Mouse (Mus musculus): Measurements from ENCODE around the gene Slc25a54. TPM values are rescaled to one million over a fixed set of nuclear protein-coding genes. Genes with fewer than 3 reads are reported as not detected.

Gene Slc25a54
- polyA plus RNA-seq, 2 experiments = not detected

DNA sequence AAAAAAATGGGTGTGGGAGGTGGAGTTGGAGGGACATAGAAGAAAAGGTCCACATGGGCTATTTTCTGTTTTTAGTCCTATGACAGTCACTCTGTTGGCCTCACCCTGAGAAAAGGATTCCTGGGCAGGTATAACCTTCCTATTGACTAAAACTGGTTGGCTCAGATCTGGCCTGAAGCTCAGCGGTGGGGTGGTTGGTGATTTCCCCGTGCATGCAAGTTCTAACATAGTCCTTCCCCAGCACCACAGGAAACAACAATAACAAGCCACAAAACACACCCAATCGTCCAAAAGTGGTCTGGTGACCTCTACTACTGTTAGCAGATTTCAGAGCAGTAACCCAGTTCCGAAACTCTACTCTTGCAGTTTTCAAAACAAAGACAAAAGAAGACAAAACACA, 52.7 kb downstream of the Slc25a54 start:
- no peaks in the 10 kb centered on the region for H3K36me3 ChIP-seq (replicated peaks; ENCODE audit: control insufficient read depth, insufficient read depth, low read depth)
- H3K27me3 ChIP-seq (ENCODE audit: control insufficient read depth, insufficient read depth, low read length) = no peaks in the 10 kb centered on the region
- DNase-seq (ENCODE audit: low read depth in 3 of 3, low spot score in 3 of 3) (no peak), ATAC-seq (ENCODE audit: insufficient read depth) (no peak)
- 51% methylated on average over 4 of the region's 4 CpGs for WGBS (ENCODE audit: insufficient replicate concordance)
- no peaks in the 10 kb centered on the region for H3K9me3 ChIP-seq (ENCODE audit: control insufficient read depth, low read length)
- H3K4me2 ChIP-seq (ENCODE audit: low read depth) = no peak overlapping the region
- H3K4me1 ChIP-seq (replicated peaks; ENCODE audit: control insufficient read depth in 2 of 2, insufficient read depth in 2 of 2, low read length in 1 of 2) = 0 out of 4 replicates have a peak, but pooled peaks cover 0 to 2% of the 10 kb centered on the region in 2 experiments
- TF ChIP-seq CTCF (IDR thresholded peaks at IDR 0.05; ENCODE audit: low read depth) (no peak), EP300 (IDR thresholded peaks at IDR 0.05; ENCODE audit: low read depth) (no peak)
- H3K9ac ChIP-seq (replicated peaks) = no peak overlapping the region
- no peak overlapping the region for H3K27ac ChIP-seq
- H3K4me3 ChIP-seq (ENCODE audit: insufficient read depth in 1 of 2, low read depth in 2 of 2, low read length in 2 of 2) = no peak overlapping the region

DNA sequence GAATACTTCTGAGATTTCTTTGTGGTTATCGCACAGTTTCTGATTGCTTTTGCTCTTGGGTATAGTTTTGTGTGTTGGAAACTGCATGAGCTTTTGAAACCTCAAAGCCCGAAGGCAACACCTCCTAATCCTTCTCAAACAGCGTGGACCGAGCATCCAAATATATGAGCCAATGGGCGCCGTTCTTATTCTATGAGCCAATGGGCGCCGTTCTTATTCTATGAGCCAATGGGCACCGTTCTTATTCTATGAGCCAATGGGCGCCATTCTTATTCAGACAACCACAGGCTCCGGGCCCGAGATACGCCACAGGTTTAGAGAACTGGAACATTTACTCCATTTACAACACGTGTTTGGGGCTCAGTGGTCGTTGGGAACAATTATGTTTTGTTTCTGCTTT, 53.8 kb downstream of the Slc25a54 start:
- no peak overlapping the region for H3K4me3 ChIP-seq (ENCODE audit: insufficient read depth in 1 of 2, low read depth in 2 of 2, low read length in 2 of 2)
- no peaks in the 10 kb centered on the region for H3K36me3 ChIP-seq (replicated peaks; ENCODE audit: control insufficient read depth, insufficient read depth, low read depth)
- no peak for ATAC-seq (ENCODE audit: insufficient read depth)
- 0 out of 4 replicates have a peak, but pooled peaks cover 0 to 2% of the 10 kb centered on the region in 2 experiments for H3K4me1 ChIP-seq (replicated peaks; ENCODE audit: control insufficient read depth in 2 of 2, insufficient read depth in 2 of 2, low read length in 1 of 2)
- no peak overlapping the region for H3K9ac ChIP-seq (replicated peaks)
- H3K27me3 ChIP-seq (ENCODE audit: control insufficient read depth, insufficient read depth, low read length) = no peaks in the 10 kb centered on the region
- 77% methylated on average over 15 of the region's 15 CpGs for WGBS (ENCODE audit: insufficient replicate concordance)
- no peak overlapping the region for H3K27ac ChIP-seq
- no peak overlapping the region for H3K4me2 ChIP-seq (ENCODE audit: low read depth)
- DNase-seq (ENCODE audit: low read depth in 3 of 3, low spot score in 3 of 3) = no peak
- TF ChIP-seq CTCF (IDR thresholded peaks at IDR 0.05; ENCODE audit: low read depth) (no peak), EP300 (IDR thresholded peaks at IDR 0.05; ENCODE audit: low read depth) (no peak)
- no peaks in the 10 kb centered on the region for H3K9me3 ChIP-seq (ENCODE audit: control insufficient read depth, low read length)

- no peak for TF ChIP-seq CTCF (IDR thresholded peaks at IDR 0.05; ENCODE audit: low read depth)
- no peak for TF ChIP-seq EP300 (IDR thresholded peaks at IDR 0.05; ENCODE audit: low read depth)
- no peaks in the 10 kb centered on the region for H3K4me1 ChIP-seq (replicated peaks; ENCODE audit: control insufficient read depth in 2 of 2, insufficient read depth in 2 of 2, low read length in 1 of 2)
- H3K27me3 ChIP-seq (ENCODE audit: control insufficient read depth, insufficient read depth, low read length) = no peaks in the 10 kb centered on the region
- H3K4me3 ChIP-seq (ENCODE audit: insufficient read depth in 1 of 2, low read depth in 2 of 2, low read length in 2 of 2) = no peak overlapping the region
- ATAC-seq (ENCODE audit: insufficient read depth) (no peak), DNase-seq (ENCODE audit: low read depth in 3 of 3, low spot score in 3 of 3) (no peak)
- H3K27ac ChIP-seq = no peak overlapping the region
- WGBS (ENCODE audit: insufficient replicate concordance) = 43% methylated on average over 1 of the region's 1 CpGs
- no peaks in the 10 kb centered on the region for H3K9me3 ChIP-seq (ENCODE audit: control insufficient read depth, low read length)
- no peak overlapping the region for H3K4me2 ChIP-seq (ENCODE audit: low read depth)
- H3K9ac ChIP-seq (replicated peaks) = no peak overlapping the region
- no peaks in the 10 kb centered on the region for H3K36me3 ChIP-seq (replicated peaks; ENCODE audit: control insufficient read depth, insufficient read depth, low read depth)
Observed at GRCm38 (mm10) chr3:109135352-109135751, 55.1 kb downstream of the Slc25a54 start.

GRCm38 (mm10) chr3:109152561-109152960, 72.3 kb downstream of the Slc25a54 start:
- TF ChIP-seq CTCF (IDR thresholded peaks at IDR 0.05; ENCODE audit: low read depth) = no peak
- TF ChIP-seq EP300 (IDR thresholded peaks at IDR 0.05; ENCODE audit: low read depth) = no peak
- no peak overlapping the region for H3K4me3 ChIP-seq (ENCODE audit: insufficient read depth in 1 of 2, low read depth in 2 of 2, low read length in 2 of 2)

DNA sequence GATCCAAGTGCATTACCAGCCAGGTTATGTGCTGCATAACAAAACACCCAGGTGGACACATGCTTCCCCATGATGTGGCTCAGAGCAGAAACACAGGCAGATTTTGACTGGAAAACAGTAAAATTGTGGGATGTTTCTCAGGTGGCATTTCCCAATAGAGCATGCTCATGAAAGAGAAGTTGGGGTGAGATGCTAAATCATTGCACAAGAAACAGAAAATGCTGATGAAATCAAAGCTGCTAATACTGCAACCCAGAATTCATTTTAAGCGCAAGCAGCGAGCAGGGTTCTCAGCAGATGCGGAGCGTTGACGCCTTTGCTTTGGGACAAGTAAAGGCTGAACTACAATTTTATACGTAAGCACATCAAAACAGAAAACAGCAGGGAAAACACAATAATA, 73.1 kb downstream of the Slc25a54 start:
- no peaks in the 10 kb centered on the region for H3K9me3 ChIP-seq (ENCODE audit: control insufficient read depth, low read length)
- TF ChIP-seq CTCF (IDR thresholded peaks at IDR 0.05; ENCODE audit: low read depth) (no peak), EP300 (IDR thresholded peaks at IDR 0.05; ENCODE audit: low read depth) (no peak)
- H3K4me3 ChIP-seq (ENCODE audit: insufficient read depth in 1 of 2, low read depth in 2 of 2, low read length in 2 of 2) = no peak overlapping the region
- no peak overlapping the region for H3K27ac ChIP-seq
- no peak overlapping the region for H3K4me2 ChIP-seq (ENCODE audit: low read depth)
- DNase-seq (ENCODE audit: low read depth in 3 of 3, low spot score in 3 of 3) = no peak
- H3K36me3 ChIP-seq (replicated peaks; ENCODE audit: control insufficient read depth, insufficient read depth, low read depth) = no peaks in the 10 kb centered on the region
- no peaks in the 10 kb centered on the region for H3K27me3 ChIP-seq (ENCODE audit: control insufficient read depth, insufficient read depth, low read length)
- H3K4me1 ChIP-seq (replicated peaks; ENCODE audit: control insufficient read depth in 2 of 2, insufficient read depth in 2 of 2, low read length in 1 of 2) = no peaks in the 10 kb centered on the region
- WGBS (ENCODE audit: insufficient replicate concordance) = 78% methylated on average over 6 of the region's 6 CpGs
- no peak for ATAC-seq (ENCODE audit: insufficient read depth)
- H3K9ac ChIP-seq (replicated peaks) = no peak overlapping the region

More at GRCm38 (mm10) chr3:109152561-109152960, 72.3 kb downstream of the Slc25a54 start:
- H3K36me3 ChIP-seq (replicated peaks; ENCODE audit: control insufficient read depth, insufficient read depth, low read depth) = no peaks in the 10 kb centered on the region
- no peak overlapping the region for H3K27ac ChIP-seq
- DNase-seq (ENCODE audit: low read depth in 3 of 3, low spot score in 3 of 3) (no peak), ATAC-seq (ENCODE audit: insufficient read depth) (no peak)
- no peaks in the 10 kb centered on the region for H3K4me1 ChIP-seq (replicated peaks; ENCODE audit: control insufficient read depth in 2 of 2, insufficient read depth in 2 of 2, low read length in 1 of 2)
- WGBS (ENCODE audit: insufficient replicate concordance) = 66% methylated on average over 4 of the region's 4 CpGs
- H3K9ac ChIP-seq (replicated peaks) = no peak overlapping the region
- no peaks in the 10 kb centered on the region for H3K27me3 ChIP-seq (ENCODE audit: control insufficient read depth, insufficient read depth, low read length)
- no peak overlapping the region for H3K4me2 ChIP-seq (ENCODE audit: low read depth)
- no peaks in the 10 kb centered on the region for H3K9me3 ChIP-seq (ENCODE audit: control insufficient read depth, low read length)

Data from liver, embryonic 14.5 days (tissue).